9 mouse cellular contexts compared by ENCODE assay signal in genomic region chr2:26547481-26547880, GRCm38 (mm10). TPM values are rescaled to one million over a fixed set of nuclear protein-coding genes. Genes with fewer than 3 reads are reported as not detected.
DNase-seq lines count a peak whose midpoint lies in the region; ATAC-seq and TF ChIP-seq lines count a peak whose summit lies in the region.
"Had no signal": no experiment of that assay in that cellular context is flagged by ENCODE, and none has a peak within 500 bp of the region (broad histone marks: within the 10 kb centered on the region; RNA-seq: fewer than 3 reads in every experiment).

No protein-coding gene starts in this region.

- WGBS in kidney, postnatal 0 days, result 32% methylated on average over 2 of the region's 2 CpGs
- WGBS in limb, embryonic 12.5 days, result 29% methylated on average over 2 of the region's 2 CpGs

- peak; percentile 81 for DNase-seq in kidney, postnatal 0 days (ENCODE audit: low spot score)
- no peak for DNase-seq in kidney, adult 8-10 months
- peak; percentile 72 for DNase-seq in NIH3T3 (ENCODE audit: low read depth)
- peak; percentile 65 for DNase-seq in embryo, embryonic 11 days
- no peak for DNase-seq in adrenal gland, adult (ENCODE audit: inconsistent age in 2 of 2, low spot score in 1 of 2)
- DNase-seq in spleen, postnatal 36 days (ENCODE audit: low spot score in 2 of 2), result no peak

- peak; percentile 70 for TF ChIP-seq CTCF in kidney, postnatal 0 days (IDR thresholded peaks at IDR 0.05; ENCODE audit: low read depth)

- peaks cover 38% of the 10 kb centered on the region for H3K4me1 ChIP-seq in kidney, postnatal 0 days (replicated peaks; ENCODE audit: insufficient read depth, low read length)
- peaks cover 14% of the 10 kb centered on the region for H3K4me1 ChIP-seq in limb, embryonic 12.5 days (replicated peaks)

- ATAC-seq in kidney, postnatal 0 days (replicated peaks; ENCODE audit: low FRiP score, low read depth), result peak; percentile 64
- ATAC-seq in limb, embryonic 12.5 days (ENCODE audit: insufficient number of reproducible peaks, insufficient read depth, low FRiP score, low TSS enrichment, low read depth), result 0 out of 2 replicates have a peak, but pooled peaks have one; percentile 57
- no peak for ATAC-seq in megakaryocyte-erythroid progenitor cell, adult 5-6 weeks (replicated peaks; ENCODE audit: low FRiP score, low TSS enrichment, poor library complexity, severe bottlenecking)
- ATAC-seq: activated CD4-positive, CD25-positive, alpha-beta regulatory T cell, adult 4 months had no signal

- H3K9me3 ChIP-seq in kidney, postnatal 0 days (replicated peaks; ENCODE audit: low read length), result no peaks in the 10 kb centered on the region
- no peaks in the 10 kb centered on the region for H3K9me3 ChIP-seq in limb, embryonic 12.5 days

- H3K27ac ChIP-seq in kidney, postnatal 0 days, result no peak overlapping the region
- H3K27ac ChIP-seq in limb, embryonic 12.5 days, result peak overlapping the region; percentile 58

- H3K36me3 ChIP-seq in kidney, postnatal 0 days (ENCODE audit: insufficient read depth, low read length), result no peaks in the 10 kb centered on the region
- H3K36me3 ChIP-seq in limb, embryonic 12.5 days, result no peaks in the 10 kb centered on the region

- 0 out of 2 replicates have a peak overlapping the region, but pooled peaks have one; percentile 9 for H3K9ac ChIP-seq in kidney, postnatal 0 days (ENCODE audit: low read depth, low read length)
- H3K9ac ChIP-seq in limb, embryonic 12.5 days (replicated peaks), result no peak overlapping the region

- no peak overlapping the region for H3K4me2 ChIP-seq in kidney, postnatal 0 days (ENCODE audit: low read length)
- no peak overlapping the region for H3K4me2 ChIP-seq in limb, embryonic 12.5 days

- no peaks in the 10 kb centered on the region for H3K27me3 ChIP-seq in kidney, postnatal 0 days (ENCODE audit: insufficient read depth, low read length)
- no peaks in the 10 kb centered on the region for H3K27me3 ChIP-seq in limb, embryonic 12.5 days

- no peak overlapping the region for H3K4me3 ChIP-seq in kidney, postnatal 0 days (replicated peaks; ENCODE audit: low read depth, low read length)
- no peak overlapping the region for H3K4me3 ChIP-seq in limb, embryonic 12.5 days (replicated peaks)

RNA-seq across cellular contexts. Expression of gene Notch1, which starts 31.0 kb away (rescaled TPM):
- 12.1 and 12.9 TPM in 2 replicates for polyA plus RNA-seq in kidney, postnatal 0 days (2015; fragmentation: Nextera tagmentation; extraction: Ambion mirVana)
- polyA plus RNA-seq in limb, embryonic 12.5 days (2016; fragmentation: Nextera tagmentation; extraction: Ambion mirVana), result 13.7 and 14.0 TPM in 2 replicates
- total RNA-seq in megakaryocyte-erythroid progenitor cell, adult 5-6 weeks (2014; fragmentation: Nextera tagmentation), result 2.6 and 3.1 TPM in 2 replicates
- 0.56 and 0.61 TPM in 2 replicates for total RNA-seq in megakaryocyte-erythroid progenitor cell, adult 5-6 weeks (2017)

RNA-seq across cellular contexts. Expression of gene Egfl7, which starts 32.3 kb away (rescaled TPM):
- 199 and 211 TPM in 2 replicates for polyA plus RNA-seq in kidney, postnatal 0 days (2015; fragmentation: Nextera tagmentation; extraction: Ambion mirVana)
- 77.4 and 82.1 TPM in 2 replicates for polyA plus RNA-seq in limb, embryonic 12.5 days (2016; fragmentation: Nextera tagmentation; extraction: Ambion mirVana)
- 88.4 and 89.4 TPM in 2 replicates for total RNA-seq in megakaryocyte-erythroid progenitor cell, adult 5-6 weeks (2014; fragmentation: Nextera tagmentation)
- total RNA-seq in megakaryocyte-erythroid progenitor cell, adult 5-6 weeks (2017), result 31.8 and 63.1 TPM in 2 replicates

RNA-seq across cellular contexts. Expression of gene Gm20532, which starts 39.0 kb away (rescaled TPM):
- not detected in 2 replicates for polyA plus RNA-seq in kidney, postnatal 0 days (2015; fragmentation: Nextera tagmentation; extraction: Ambion mirVana)
- polyA plus RNA-seq in limb, embryonic 12.5 days (2016; fragmentation: Nextera tagmentation; extraction: Ambion mirVana), result 0.31 TPM in 1 of 2 replicates, not detected in the other
- total RNA-seq in megakaryocyte-erythroid progenitor cell, adult 5-6 weeks (2014; fragmentation: Nextera tagmentation), result not detected in 2 replicates
- total RNA-seq in megakaryocyte-erythroid progenitor cell, adult 5-6 weeks (2017), result not detected in 2 replicates
- polyA plus RNA-seq: activated CD4-positive, CD25-positive, alpha-beta regulatory T cell, adult 4 months had no signal

RNA-seq across cellular contexts. Expression of gene Agpat2, which starts 56.7 kb away (rescaled TPM):
- 53.8 and 57.1 TPM in 2 replicates for polyA plus RNA-seq in kidney, postnatal 0 days (2015; fragmentation: Nextera tagmentation; extraction: Ambion mirVana)
- polyA plus RNA-seq in limb, embryonic 12.5 days (2016; fragmentation: Nextera tagmentation; extraction: Ambion mirVana), result 17.1 and 18.4 TPM in 2 replicates
- total RNA-seq in megakaryocyte-erythroid progenitor cell, adult 5-6 weeks (2014; fragmentation: Nextera tagmentation), result 14.8 and 15.2 TPM in 2 replicates
- 9.9 and 11.8 TPM in 2 replicates for total RNA-seq in megakaryocyte-erythroid progenitor cell, adult 5-6 weeks (2017)

Comparison
In these comparisons a context has a peak if more than half of its experiments do, and no peak if none do; other contexts are left out.
1. DNase-seq: peak in kidney, postnatal 0 days (single experiment), NIH3T3 (single experiment) and embryo, embryonic 11 days (single experiment); none in kidney, adult 8-10 months (0 of 2), adrenal gland, adult (0 of 2) and spleen, postnatal 36 days (0 of 2).